Mouse (Mus musculus): ENCODE measurements around the gene Zfp664.

The Zfp664 gene

GRCm38 (mm10) chr5:124862013-124862866, at the start of gene Zfp664, which contains the start of gene Ccdc92:
TSS of gene Zfp664 (plus strand) at chr5:124862691.
TSS of gene Ccdc92 (minus strand) at chr5:124862424.
- peak; percentile 91 for DNase-seq (ENCODE audit: low read depth)

- DNase-seq (ENCODE audit: low read depth), result no peak
Measured at GRCm38 (mm10) chr5:124814797-124815196, 47.7 kb upstream of the Zfp664 start.

GRCm38 (mm10) chr5:124817050-124817449, 45.4 kb upstream of the Zfp664 start:
- DNase-seq (ENCODE audit: low read depth), result no peak

GRCm38 (mm10) chr5:124822128-124822894, 40.2 kb upstream of the Zfp664 start:
- no peak for DNase-seq (ENCODE audit: low read depth)

GRCm38 (mm10) chr5:124830331-124830730, 32.2 kb upstream of the Zfp664 start:
- DNase-seq (ENCODE audit: low read depth), result no peak

GRCm38 (mm10) chr5:124835218-124835617, 27.3 kb upstream of the Zfp664 start:
- no peak for DNase-seq (ENCODE audit: low read depth)

- no peak for DNase-seq (ENCODE audit: low read depth)
Measured at GRCm38 (mm10) chr5:124836075-124836474, 26.4 kb upstream of the Zfp664 start.

- no peak for DNase-seq (ENCODE audit: low read depth)
Measured at GRCm38 (mm10) chr5:124836621-124837020, 25.9 kb upstream of the Zfp664 start.

GRCm38 (mm10) chr5:124840202-124840601, 22.3 kb upstream of the Zfp664 start:
- DNase-seq (ENCODE audit: low read depth), result no peak

- no peak for DNase-seq (ENCODE audit: low read depth)
Measured at GRCm38 (mm10) chr5:124840669-124841068, 21.8 kb upstream of the Zfp664 start.

- no peak for DNase-seq (ENCODE audit: low read depth)
Measured at GRCm38 (mm10) chr5:124843386-124843785, 19.1 kb upstream of the Zfp664 start.

GRCm38 (mm10) chr5:124844929-124845328, 17.6 kb upstream of the Zfp664 start:
- no peak for DNase-seq (ENCODE audit: low read depth)

- no peak for DNase-seq (ENCODE audit: low read depth)
Measured at GRCm38 (mm10) chr5:124847014-124847413, 15.5 kb upstream of the Zfp664 start.

- no peak for DNase-seq (ENCODE audit: low read depth)
Measured at GRCm38 (mm10) chr5:124848994-124849393, 13.5 kb upstream of the Zfp664 start.

GRCm38 (mm10) chr5:124851572-124851971, 10.9 kb upstream of the Zfp664 start:
- no peak for DNase-seq (ENCODE audit: low read depth)

- DNase-seq (ENCODE audit: low read depth), result no peak
Measured at GRCm38 (mm10) chr5:124852294-124852693, 10.2 kb upstream of the Zfp664 start.

GRCm38 (mm10) chr5:124853079-124853478, 9.4 kb upstream of the Zfp664 start:
- DNase-seq (ENCODE audit: low read depth), result no peak

- no peak for DNase-seq (ENCODE audit: low read depth)
Measured at GRCm38 (mm10) chr5:124854202-124854601, 8.3 kb upstream of the Zfp664 start.

- peak; percentile 26 for DNase-seq (ENCODE audit: low read depth)
Measured at GRCm38 (mm10) chr5:124860013-124860412, 2.5 kb upstream of the Zfp664 start.

- no peak for DNase-seq (ENCODE audit: low read depth)
Measured at GRCm38 (mm10) chr5:124861463-124861862, 1.0 kb upstream of the Zfp664 start.

GRCm38 (mm10) chr5:124862871-124863741, 615 bp downstream of the Zfp664 start:
- no peak for DNase-seq (ENCODE audit: low read depth)

GRCm38 (mm10) chr5:124868981-124869380, 6.5 kb downstream of the Zfp664 start:
- peak; percentile 39 for DNase-seq (ENCODE audit: low read depth)

All from c-Kit-positive CD71-negative TER-119-negative erythroid progenitor cells, embryonic 14.5 days (primary cell).